Mouse (Mus musculus): ENCODE measurements at regions not wholly inside any gene's neighbourhood (a gene's known extent, or its start where the extent isn't known, plus 50 kb on each side); places are given as distances from the start of the nearest gene placed in this dataset.

GRCm38 (mm10) chrX:11181855-11182254 is 117.2 kb upstream of the H2al1a start:
- Histone ChIP-seq H3K27ac (no peak overlapping the region), H3K27me3 (no peaks in the 10 kb centered on the region; the same call in 1 of the 2 replicates), H3K4me1 (no peaks in the 10 kb centered on the region), H3K9me3 (no peaks in the 10 kb centered on the region), H3K4me3 (no peak overlapping the region), H3K4me2 (no peak overlapping the region), H3K9ac (no peak overlapping the region), H3K36me3 (no peaks in the 10 kb centered on the region)
- no peak for ATAC-seq (ENCODE audit: insufficient number of reproducible peaks, low FRiP score, low TSS enrichment, low read depth)
- 69% methylated on average over 12 of the region's 12 CpGs for WGBS

DNA sequence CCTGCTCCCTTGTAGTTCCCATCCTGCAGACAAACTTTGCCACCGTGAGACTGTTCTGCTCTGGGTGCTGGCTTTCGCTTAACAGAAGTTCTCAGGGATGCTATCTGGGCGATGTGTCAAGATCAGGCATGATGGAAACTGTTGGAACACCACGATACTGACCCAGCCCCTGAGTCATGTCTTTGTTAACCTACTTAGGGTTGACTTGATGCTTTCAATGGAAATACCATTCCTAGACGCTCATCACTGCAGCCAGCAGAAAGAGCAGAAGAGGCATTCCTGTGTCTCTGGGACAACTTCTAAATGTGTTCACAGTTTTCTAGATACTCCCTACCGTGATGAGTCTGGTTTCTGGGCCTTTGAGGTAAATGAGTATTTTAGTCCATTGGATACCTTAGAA is 108.2 kb upstream of the H2al1a start:
- Histone ChIP-seq H3K9ac (no peak overlapping the region), H3K27me3 (no peaks in the 10 kb centered on the region; the same call in 1 of the 2 replicates), H3K36me3 (no peaks in the 10 kb centered on the region), H3K9me3 (no peaks in the 10 kb centered on the region), H3K4me1 (no peaks in the 10 kb centered on the region), H3K4me3 (no peak overlapping the region), H3K4me2 (no peak overlapping the region), H3K27ac (no peak overlapping the region)
- no peak for ATAC-seq (ENCODE audit: insufficient number of reproducible peaks, low FRiP score, low TSS enrichment, low read depth)
- WGBS, result 90% methylated on average over 6 of the region's 6 CpGs

- Histone ChIP-seq H3K4me3 (no peak overlapping the region), H3K4me2 (no peak overlapping the region), H3K9ac (no peak overlapping the region), H3K36me3 (no peaks in the 10 kb centered on the region), H3K9me3 (no peaks in the 10 kb centered on the region), H3K27me3 (no peaks in the 10 kb centered on the region; the same call in 1 of the 2 replicates), H3K27ac (no peak overlapping the region), H3K4me1 (no peaks in the 10 kb centered on the region)
- 83% methylated on average over 2 of the region's 2 CpGs for WGBS
- no peak for ATAC-seq (ENCODE audit: insufficient number of reproducible peaks, low FRiP score, low TSS enrichment, low read depth)
These were observed 94.9 kb upstream of the H2al1a start for GRCm38 (mm10) chrX:11204135-11204534.

DNA sequence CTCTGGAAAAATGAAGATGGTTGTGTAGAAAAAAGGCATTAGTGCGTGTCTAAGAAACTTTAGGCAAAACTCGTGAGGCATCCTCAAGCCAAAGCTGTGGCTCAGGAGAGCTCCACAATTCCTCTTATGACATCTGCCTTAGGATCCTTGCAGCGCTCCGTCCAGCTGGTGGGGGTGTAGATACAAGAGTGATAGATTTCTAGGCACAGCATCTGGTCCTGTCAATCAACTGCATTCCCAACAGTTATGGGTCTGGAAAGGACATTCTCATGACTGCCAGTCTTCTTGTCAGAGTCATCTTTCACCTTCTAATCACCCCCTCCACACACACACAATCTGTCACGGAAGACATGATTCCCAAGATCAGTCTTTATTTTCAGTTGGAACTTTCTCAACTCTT is 89.2 kb upstream of the H2al1a start:
- WGBS, result 78% methylated on average over 5 of the region's 5 CpGs
- peaks cover 7% of the 10 kb centered on the region; the same call in 1 of the 2 replicates for H3K27me3 ChIP-seq
- ATAC-seq (ENCODE audit: insufficient number of reproducible peaks, low FRiP score, low TSS enrichment, low read depth), result no peak
- no peak overlapping the region for H3K4me3 ChIP-seq
- no peaks in the 10 kb centered on the region for H3K36me3 ChIP-seq
- H3K4me2 ChIP-seq, result no peak overlapping the region
- no peak overlapping the region for H3K27ac ChIP-seq
- no peaks in the 10 kb centered on the region for H3K4me1 ChIP-seq
- H3K9ac ChIP-seq, result no peak overlapping the region
- H3K9me3 ChIP-seq, result no peaks in the 10 kb centered on the region

- H3K4me1 ChIP-seq, result no peaks in the 10 kb centered on the region
- no peaks in the 10 kb centered on the region for H3K9me3 ChIP-seq
- no peak for ATAC-seq (ENCODE audit: insufficient number of reproducible peaks, low FRiP score, low TSS enrichment, low read depth)
- WGBS, result 59% methylated on average over 1 of the region's 1 CpGs
- H3K9ac ChIP-seq, result no peak overlapping the region
- H3K4me2 ChIP-seq, result no peak overlapping the region
- H3K27me3 ChIP-seq, result peaks cover 7% of the 10 kb centered on the region; the same call in 1 of the 2 replicates
- H3K27ac ChIP-seq, result no peak overlapping the region
- no peaks in the 10 kb centered on the region for H3K36me3 ChIP-seq
- H3K4me3 ChIP-seq, result no peak overlapping the region
These were observed 86.2 kb upstream of the H2al1a start for GRCm38 (mm10) chrX:11212811-11213210.

DNA sequence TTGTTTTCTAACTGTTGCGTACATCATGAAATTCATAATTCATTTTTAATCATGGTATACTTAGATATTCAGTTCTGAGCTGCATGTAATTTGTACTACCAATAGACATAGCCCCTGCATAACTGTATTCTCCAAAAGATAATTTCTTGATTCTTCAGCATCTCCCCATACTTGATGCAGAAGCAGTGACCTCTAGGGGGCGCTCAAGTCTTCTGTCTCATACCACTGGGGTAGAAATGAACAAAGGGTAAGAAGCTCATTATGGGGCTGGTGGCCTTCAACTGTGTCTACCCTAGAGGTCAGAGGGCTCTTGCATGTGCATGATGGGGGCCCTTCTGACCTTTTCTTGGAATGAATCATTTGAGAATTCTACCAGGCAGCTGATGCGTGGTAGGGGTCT is 85.6 kb upstream of the H2al1a start:
- H3K9ac ChIP-seq, result no peak overlapping the region
- 60% methylated on average over 3 of the region's 3 CpGs for WGBS
- no peak overlapping the region for H3K27ac ChIP-seq
- no peak overlapping the region for H3K4me3 ChIP-seq
- ATAC-seq (ENCODE audit: insufficient number of reproducible peaks, low FRiP score, low TSS enrichment, low read depth), result no peak
- H3K9me3 ChIP-seq, result no peaks in the 10 kb centered on the region
- no peaks in the 10 kb centered on the region for H3K4me1 ChIP-seq
- H3K4me2 ChIP-seq, result no peak overlapping the region
- peaks cover 7% of the 10 kb centered on the region; the same call in 1 of the 2 replicates for H3K27me3 ChIP-seq
- H3K36me3 ChIP-seq, result no peaks in the 10 kb centered on the region

- no peak overlapping the region for H3K4me2 ChIP-seq
- WGBS, result 79% methylated on average over 1 of the region's 1 CpGs
- no peak overlapping the region for H3K27ac ChIP-seq
- peaks cover 16% of the 10 kb centered on the region; the same call in 1 of the 2 replicates for H3K27me3 ChIP-seq
- H3K36me3 ChIP-seq, result no peaks in the 10 kb centered on the region
- H3K9me3 ChIP-seq, result no peaks in the 10 kb centered on the region
- H3K4me1 ChIP-seq, result no peaks in the 10 kb centered on the region
- ATAC-seq (ENCODE audit: insufficient number of reproducible peaks, low FRiP score, low TSS enrichment, low read depth), result no peak
- no peak overlapping the region for H3K9ac ChIP-seq
- H3K4me3 ChIP-seq, result no peak overlapping the region
These were observed 60.0 kb upstream of the H2al1a start for GRCm38 (mm10) chrX:11239066-11239465.

- no peaks in the 10 kb centered on the region for H3K9me3 ChIP-seq
- no peak overlapping the region for H3K4me2 ChIP-seq
- no peak overlapping the region for H3K4me3 ChIP-seq
- no peak for ATAC-seq (ENCODE audit: insufficient number of reproducible peaks, low FRiP score, low TSS enrichment, low read depth)
- no peak overlapping the region for H3K9ac ChIP-seq
- peaks cover 12% of the 10 kb centered on the region; the same call in 1 of the 2 replicates for H3K27me3 ChIP-seq
- H3K27ac ChIP-seq, result no peak overlapping the region
- no peaks in the 10 kb centered on the region for H3K4me1 ChIP-seq
- no peaks in the 10 kb centered on the region for H3K36me3 ChIP-seq
- 80% methylated on average over 3 of the region's 3 CpGs for WGBS
These were observed 53.5 kb upstream of the H2al1a start for GRCm38 (mm10) chrX:11245576-11245975.

Measured in limb, embryonic 15.5 days (tissue).